ENCODE assay signal across 8 mouse cellular contexts in the genomic region with DNA sequence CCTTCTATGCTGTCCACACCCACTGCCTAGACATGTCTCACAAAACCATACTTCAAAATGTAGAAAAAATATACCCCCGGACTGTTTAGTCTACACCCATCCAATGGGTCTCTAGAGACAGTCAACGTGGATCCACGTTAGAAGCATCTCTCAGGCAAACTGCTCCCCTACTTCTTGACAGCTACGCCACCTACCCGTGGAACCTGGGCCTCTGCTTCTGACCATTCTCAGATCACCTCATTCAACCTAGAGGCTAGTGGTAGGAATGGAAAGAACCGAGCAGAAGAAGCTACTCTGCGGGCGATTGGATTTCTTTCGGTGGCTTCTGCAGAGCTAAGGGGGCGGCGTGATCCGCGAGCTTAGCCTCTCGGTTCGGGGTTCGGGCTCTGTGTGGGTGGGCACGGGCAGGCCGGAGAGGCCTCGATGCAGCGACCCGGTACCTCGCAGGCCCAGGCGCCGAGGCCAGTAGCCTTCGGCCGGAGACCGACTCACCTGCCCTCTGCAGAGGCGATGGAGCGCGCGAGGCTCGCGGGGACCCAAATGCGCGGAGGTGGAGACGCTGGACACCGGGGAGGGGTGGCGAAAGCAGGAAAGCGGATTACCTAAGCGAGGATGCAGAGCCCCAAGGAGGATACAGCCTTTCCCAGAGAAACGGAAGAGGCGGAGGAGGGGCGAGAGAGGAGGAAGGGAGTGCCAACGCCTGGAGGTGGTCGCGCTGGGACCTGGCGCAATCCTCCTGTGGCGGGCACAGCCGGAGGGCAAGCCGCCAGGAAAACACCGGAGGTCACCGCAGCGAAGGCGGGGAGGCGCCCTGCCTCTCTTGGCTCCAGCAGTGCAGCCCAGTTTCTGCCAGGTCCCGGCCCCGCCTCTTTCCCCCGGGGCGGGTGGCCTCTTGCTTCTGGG. TPM values are rescaled to one million over a fixed set of nuclear protein-coding genes. Genes with fewer than 3 reads are reported as not detected.
DNase-seq lines count a peak whose midpoint lies in the region; ATAC-seq lines count a peak whose summit lies in the region.

A gene (minus strand): TSS at position 779 of the 903 bp plus-strand sequence.

- H3K9ac ChIP-seq in embryonic facial prominence, embryonic 12.5 days = peak within 1 kb of the TSS; percentile 66
- H3K9ac ChIP-seq in limb, embryonic 13.5 days = peak within 1 kb of the TSS; percentile 89
- H3K9ac ChIP-seq in midbrain, embryonic 15.5 days = peak within 1 kb of the TSS; percentile 95

- H3K27me3 ChIP-seq in embryonic facial prominence, embryonic 12.5 days = no peaks in the 10 kb centered on the region
- no peaks in the 10 kb centered on the region for H3K27me3 ChIP-seq in limb, embryonic 13.5 days
- H3K27me3 ChIP-seq in midbrain, embryonic 15.5 days (replicated peaks) = no peaks in the 10 kb centered on the region

- no peaks in the 10 kb centered on the region for H3K4me1 ChIP-seq in embryonic facial prominence, embryonic 12.5 days
- H3K4me1 ChIP-seq in limb, embryonic 13.5 days = peaks cover 27% of the 10 kb centered on the region
- H3K4me1 ChIP-seq in midbrain, embryonic 15.5 days = peaks cover 23% of the 10 kb centered on the region

- under 1% methylated on average over 50 of the region's 59 CpGs for WGBS in embryonic facial prominence, embryonic 12.5 days
- under 1% methylated on average over 58 of the region's 59 CpGs for WGBS in limb, embryonic 13.5 days
- under 1% methylated on average over 59 of the region's 59 CpGs for WGBS in midbrain, embryonic 15.5 days

- peak; percentile 86 for DNase-seq in 3T3-L1 (ENCODE audit: low read depth, low spot score)
- DNase-seq in adrenal gland, postnatal 25 days = peak; percentile 88
- DNase-seq in heart, adult 11 months = peak; percentile 99
- DNase-seq in kidney, adult 18-20 months = peak; percentile 89
- DNase-seq in spleen, adult 18-20 months = peak; percentile 64 to 75

- peak within 1 kb of the TSS; percentile 79 for H3K27ac ChIP-seq in embryonic facial prominence, embryonic 12.5 days
- peak within 1 kb of the TSS; percentile 87 for H3K27ac ChIP-seq in limb, embryonic 13.5 days
- peak within 1 kb of the TSS; percentile 91 for H3K27ac ChIP-seq in midbrain, embryonic 15.5 days

- peak; percentile 76 for ATAC-seq in embryonic facial prominence, embryonic 12.5 days (ENCODE audit: insufficient number of reproducible peaks, insufficient read depth, low FRiP score, low TSS enrichment)
- peak; percentile 80 for ATAC-seq in limb, embryonic 13.5 days (ENCODE audit: low FRiP score, low read depth)
- peak; percentile 94 for ATAC-seq in midbrain, embryonic 15.5 days (replicated peaks)

- peak within 1 kb of the TSS; percentile 66 for H3K4me3 ChIP-seq in embryonic facial prominence, embryonic 12.5 days
- peak within 1 kb of the TSS; percentile 72 for H3K4me3 ChIP-seq in limb, embryonic 13.5 days
- peak within 1 kb of the TSS; percentile 77 for H3K4me3 ChIP-seq in midbrain, embryonic 15.5 days

- H3K4me2 ChIP-seq in embryonic facial prominence, embryonic 12.5 days (replicated peaks) = peak within 1 kb of the TSS; percentile 83
- H3K4me2 ChIP-seq in limb, embryonic 13.5 days (replicated peaks) = peak within 1 kb of the TSS; percentile 79
- peak within 1 kb of the TSS; percentile 82 for H3K4me2 ChIP-seq in midbrain, embryonic 15.5 days

- H3K9me3 ChIP-seq in embryonic facial prominence, embryonic 12.5 days = no peaks in the 10 kb centered on the region
- H3K9me3 ChIP-seq in limb, embryonic 13.5 days = no peaks in the 10 kb centered on the region
- H3K9me3 ChIP-seq in midbrain, embryonic 15.5 days = no peaks in the 10 kb centered on the region

- no peaks in the 10 kb centered on the region for H3K36me3 ChIP-seq in embryonic facial prominence, embryonic 12.5 days
- H3K36me3 ChIP-seq in limb, embryonic 13.5 days = no peaks in the 10 kb centered on the region
- no peaks in the 10 kb centered on the region for H3K36me3 ChIP-seq in midbrain, embryonic 15.5 days (replicated peaks)

RNA-seq across cellular contexts. Expression of the gene that starts here (rescaled TPM):
- total RNA-seq in adrenal gland, postnatal 25 days (2021) = 17.8 and 19.6 TPM in 2 replicates
- polyA plus RNA-seq in embryonic facial prominence, embryonic 12.5 days (2016; fragmentation: Nextera tagmentation; extraction: Ambion mirVana) = 16.3 and 18.1 TPM in 2 replicates
- polyA plus RNA-seq in limb, embryonic 13.5 days (2015; fragmentation: Nextera tagmentation; extraction: Ambion mirVana) = 23.6 and 27.7 TPM in 2 replicates
- 36.8 and 39.6 TPM in 2 replicates for polyA plus RNA-seq in midbrain, embryonic 15.5 days (2015; fragmentation: Nextera tagmentation; extraction: Ambion mirVana)

Comparison
In these comparisons a context has a peak if more than half of its experiments do, and no peak if none do; other contexts are left out.
1. Peak in every context shown above with its lines: DNase-seq, ATAC-seq, H3K4me3 ChIP-seq and H3K27ac ChIP-seq.